Mouse (Mus musculus) forebrain, embryonic 11.5 days (tissue): Measurements from ENCODE around the gene Havcr2. TPM values are rescaled to one million over a fixed set of nuclear protein-coding genes. Genes with fewer than 3 reads are reported as not detected.
"Not testable (repeated sequence)": the region's sequence is repeated elsewhere in the genome, so short reads cannot be mapped to it uniquely, and the experiment has no call there.

Experiments used
- ATAC-seq: fragments of 200-750 bp; cut with Nextera tagmentation; replicated peaks from 2 replicates; pipeline ENCODE4 v1.8.0; 2017; ENCODE audit warnings: moderate TSS enrichment; ENCODE audit not compliant: low FRiP score
- DNase-seq: peaks from one replicate; pipeline ENCODE4 v3.0.0-alpha.2; 2017; ENCODE audit warnings: low spot score
- H3K27ac ChIP-seq: fragments of 300-500 bp; sonication (generic); 2 replicates; pipeline ENCODE4 v1.5.1; 2014; ENCODE audit warnings: low read depth, low read length
- H3K27me3 ChIP-seq: fragments of 300-500 bp; sonication (generic); 2 replicates; pipeline ENCODE4 v1.6.1; 2014; ENCODE audit warnings: mild to moderate bottlenecking, low read length, mixed read lengths; ENCODE audit not compliant: control insufficient read depth, insufficient read depth
- H3K36me3 ChIP-seq: fragments of 300-500 bp; sonication (generic); 2 replicates; pipeline ENCODE4 v1.6.1; 2014; ENCODE audit warnings: mild to moderate bottlenecking, low read length, moderate library complexity, mixed read lengths; ENCODE audit not compliant: control insufficient read depth, insufficient read depth
- H3K4me1 ChIP-seq: fragments of 300-500 bp; sonication (generic); replicated peaks from 2 replicates; pipeline ENCODE4 v1.6.1; 2014; ENCODE audit warnings: low read length, mixed read lengths; ENCODE audit not compliant: control insufficient read depth, insufficient read depth
- H3K4me2 ChIP-seq: fragments of 300-500 bp; sonication (generic); 2 replicates; pipeline ENCODE4 v1.6.1; 2014; ENCODE audit warnings: low read depth, mild to moderate bottlenecking, low read length, moderate library complexity, mixed read lengths; ENCODE audit not compliant: severe bottlenecking
- H3K4me3 ChIP-seq: fragments of 300-500 bp; sonication (generic); 2 replicates; pipeline ENCODE4 v1.5.1; 2014; ENCODE audit warnings: low read depth, low read length
- H3K9ac ChIP-seq: fragments of 300-500 bp; sonication (generic); 2 replicates; pipeline ENCODE4 v1.6.1; 2014; ENCODE audit warnings: low read length
- H3K9me3 ChIP-seq: fragments of 300-500 bp; sonication (generic); 2 replicates; pipeline ENCODE4 v1.6.1; 2016; ENCODE audit warnings: low read length, mixed read lengths; ENCODE audit not compliant: control insufficient read depth
- WGBS: fragments of 180-500 bp; shearing (Covaris S2); extraction: QIAGEN DNeasy Blood & Tissue Kit; methylation state at CpG from one replicate; pipeline ENCODE4 v1.1.7; 2014; 5-methylcytosine and 5-hydroxymethylcytosine counted together
- polyA plus RNA-seq: library from polyadenylated mRNA; unstranded; fragments of >200 nt; fragmentation: Nextera tagmentation; extraction: Ambion mirVana; gene quantifications from 2 replicates; pipeline ENCODE4 v1.2.1, GENCODE M21; 2014

The Havcr2 gene
- polyA plus RNA-seq, 1 experiment from 2014 or later: 0.19 TPM

DNA sequence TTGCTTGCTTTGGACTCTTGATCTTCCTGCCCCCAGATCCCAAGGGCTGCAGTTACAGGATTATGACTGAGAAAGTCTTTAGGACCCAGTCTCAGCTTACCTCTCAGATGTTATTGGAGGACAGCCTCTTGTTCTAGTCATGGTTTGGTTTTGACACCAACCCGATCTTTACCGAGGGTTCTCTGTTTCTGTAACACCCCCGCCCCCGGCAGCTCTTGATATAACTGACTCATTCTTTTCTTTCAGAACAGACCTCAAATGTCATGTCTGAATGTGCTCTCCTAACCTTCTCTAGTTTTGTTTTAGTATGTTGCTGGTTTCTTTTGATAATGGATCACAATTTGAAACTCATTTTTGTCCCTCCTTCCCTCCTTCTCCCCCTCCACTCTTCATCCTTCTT lies 19.5 kb downstream of the Havcr2 start:
- no peaks in the 10 kb centered on the region for H3K36me3 ChIP-seq
- WGBS: 94% methylated on average over 4 of the region's 4 CpGs

GRCm38 (mm10) chr11:46479311-46479710 lies 24.6 kb downstream of the Havcr2 start:
- H3K4me1 ChIP-seq: no peaks in the 10 kb centered on the region
- H3K4me2 ChIP-seq: no peak overlapping the region
- no peaks in the 10 kb centered on the region for H3K27me3 ChIP-seq
- H3K9ac ChIP-seq: no peak overlapping the region
- WGBS: 89% methylated on average over 9 of the region's 9 CpGs
- DNase-seq (no peak), ATAC-seq (no peak)
- no peak overlapping the region for H3K27ac ChIP-seq
- H3K4me3 ChIP-seq: no peak overlapping the region
- no peaks in the 10 kb centered on the region for H3K36me3 ChIP-seq
- no peaks in the 10 kb centered on the region for H3K9me3 ChIP-seq

More for the DNA sequence above, 19.5 kb downstream of the Havcr2 start:
- no peak overlapping the region for H3K4me2 ChIP-seq
- H3K27me3 ChIP-seq: no peaks in the 10 kb centered on the region
- H3K4me1 ChIP-seq: no peaks in the 10 kb centered on the region
- no peak overlapping the region for H3K4me3 ChIP-seq
- DNase-seq (no peak), ATAC-seq (no peak)
- no peak overlapping the region for H3K27ac ChIP-seq
- H3K9me3 ChIP-seq: no peaks in the 10 kb centered on the region
- H3K9ac ChIP-seq: no peak overlapping the region

GRCm38 (mm10) chr11:46480517-46480916 lies 25.8 kb downstream of the Havcr2 start:
- WGBS: 86% methylated on average over 7 of the region's 7 CpGs
- Histone ChIP-seq H3K4me1 (no peaks in the 10 kb centered on the region), H3K27ac (no peak overlapping the region), H3K36me3 (no peaks in the 10 kb centered on the region), H3K4me3 (no peak overlapping the region), H3K27me3 (no peaks in the 10 kb centered on the region), H3K9ac (no peak overlapping the region), H3K4me2 (no peak overlapping the region), H3K9me3 (no peaks in the 10 kb centered on the region)
- no peak for ATAC-seq
- DNase-seq: no peak

GRCm38 (mm10) chr11:46488231-46488630 lies 33.5 kb downstream of the Havcr2 start:
- H3K27ac ChIP-seq: no peak overlapping the region
- no peaks in the 10 kb centered on the region for H3K36me3 ChIP-seq
- no peak overlapping the region for H3K4me3 ChIP-seq
- no peaks in the 10 kb centered on the region for H3K4me1 ChIP-seq
- no peak overlapping the region for H3K4me2 ChIP-seq
- H3K9ac ChIP-seq: no peak overlapping the region
- no peaks in the 10 kb centered on the region for H3K27me3 ChIP-seq
- H3K9me3 ChIP-seq: no peaks in the 10 kb centered on the region
- DNase-seq (no peak), ATAC-seq (no peak)
- 0% methylated on average over 1 of the region's 1 CpGs for WGBS

- H3K27me3 ChIP-seq: no peaks in the 10 kb centered on the region
- no peak overlapping the region for H3K4me3 ChIP-seq
- H3K4me2 ChIP-seq: no peak overlapping the region
- no peak for ATAC-seq
- no peaks in the 10 kb centered on the region for H3K4me1 ChIP-seq
- H3K9ac ChIP-seq: no peak overlapping the region
- no peaks in the 10 kb centered on the region for H3K9me3 ChIP-seq
- H3K27ac ChIP-seq: no peak overlapping the region
- DNase-seq: no peak
- WGBS: 82% methylated on average over 2 of the region's 2 CpGs
- H3K36me3 ChIP-seq: no peaks in the 10 kb centered on the region
These were observed 33.9 kb downstream of the Havcr2 start for GRCm38 (mm10) chr11:46488650-46489049.

- Histone ChIP-seq H3K27me3 (no peaks in the 10 kb centered on the region), H3K4me2 (no peak overlapping the region), H3K36me3 (no peaks in the 10 kb centered on the region), H3K4me1 (no peaks in the 10 kb centered on the region), H3K9me3 (no peaks in the 10 kb centered on the region), H3K4me3 (no peak overlapping the region), H3K9ac (no peak overlapping the region), H3K27ac (no peak overlapping the region)
- 79% methylated on average over 3 of the region's 3 CpGs for WGBS
- ATAC-seq (no peak), DNase-seq (no peak)
These were observed 52.4 kb downstream of the Havcr2 start for GRCm38 (mm10) chr11:46507146-46507545.

DNA sequence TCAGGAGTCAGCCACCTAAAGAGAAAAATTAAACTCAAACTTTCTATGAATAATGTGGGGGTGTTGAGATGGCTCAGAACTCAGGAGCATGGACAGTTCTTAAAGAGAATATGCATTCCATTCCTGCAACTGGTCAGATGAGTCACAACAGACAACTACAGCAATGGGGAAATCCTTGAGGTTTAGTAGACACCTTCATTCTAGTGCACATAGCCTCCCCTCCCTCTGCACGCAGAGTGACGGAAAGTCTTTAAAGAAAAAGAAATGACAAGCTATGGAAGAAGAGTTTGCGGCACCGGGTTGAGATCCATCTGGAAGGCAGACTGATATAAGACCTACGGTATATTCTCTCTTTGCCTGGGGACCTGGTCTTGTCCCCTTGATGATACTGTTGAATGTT lies 55.2 kb downstream of the Havcr2 start:
- no peak for DNase-seq
- ATAC-seq: no peak
- no peak overlapping the region for H3K27ac ChIP-seq
- H3K4me2 ChIP-seq: no peak overlapping the region
- no peaks in the 10 kb centered on the region for H3K9me3 ChIP-seq
- 98% methylated on average over 5 of the region's 5 CpGs for WGBS
- H3K4me3 ChIP-seq: no peak overlapping the region
- no peaks in the 10 kb centered on the region for H3K4me1 ChIP-seq
- H3K36me3 ChIP-seq: no peaks in the 10 kb centered on the region
- H3K9ac ChIP-seq: no peak overlapping the region
- H3K27me3 ChIP-seq: no peaks in the 10 kb centered on the region

- H3K4me1 ChIP-seq, H3K9me3 ChIP-seq, H3K9ac ChIP-seq, H3K27me3 ChIP-seq, H3K27ac ChIP-seq, H3K4me3 ChIP-seq, DNase-seq, ATAC-seq, H3K4me2 ChIP-seq, H3K36me3 ChIP-seq: not testable (repeated sequence)
- 82% methylated on average over 5 of the region's 5 CpGs for WGBS
These were observed 66.6 kb downstream of the Havcr2 start for GRCm38 (mm10) chr11:46521341-46521740.

DNA sequence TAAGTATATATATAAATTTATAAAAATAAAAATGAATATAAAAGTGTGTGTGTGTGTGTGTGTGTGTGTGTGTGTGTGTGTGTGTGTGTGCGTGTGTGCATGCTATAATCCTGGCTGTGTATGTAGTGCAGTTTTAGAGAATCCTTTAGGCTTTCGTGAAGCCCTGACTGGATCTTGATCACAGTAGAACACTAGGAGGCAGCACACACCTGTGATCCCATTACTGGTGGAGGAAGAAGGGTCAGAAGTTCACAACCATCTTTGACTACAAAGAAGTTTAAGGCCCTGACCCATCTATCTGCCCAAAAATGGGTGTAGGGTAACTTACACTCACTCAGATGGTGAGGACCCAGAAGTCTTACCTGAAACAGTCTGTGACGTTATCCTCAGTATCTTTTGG lies 68.0 kb downstream of the Havcr2 start:
- Histone ChIP-seq H3K4me3 (no peak overlapping the region), H3K27me3 (no peaks in the 10 kb centered on the region), H3K27ac (no peak overlapping the region), H3K36me3 (no peaks in the 10 kb centered on the region), H3K4me2 (no peak overlapping the region), H3K9ac (no peak overlapping the region), H3K4me1 (no peaks in the 10 kb centered on the region), H3K9me3 (no peaks in the 10 kb centered on the region)
- WGBS: 77% methylated on average over 3 of the region's 3 CpGs
- DNase-seq (no peak), ATAC-seq (no peak)
